Mouse (Mus musculus): ENCODE results near the gene Ckap2. TPM values are rescaled to one million over a fixed set of nuclear protein-coding genes. Genes with fewer than 3 reads are reported as not detected.

Gene Ckap2
- polyA plus RNA-seq, 1 experiment = 2.6 TPM

GRCm38 (mm10) chr8:22149643-22150344 lies 35.8 kb downstream of the Ckap2 start:
- no peak for DNase-seq (ENCODE audit: low read depth in 1 of 2, low spot score in 2 of 2)
- H3K27me3 ChIP-seq (ENCODE audit: control insufficient read depth, insufficient read depth, low read length) = no peaks in the 10 kb centered on the region
- no peak overlapping the region for H3K27ac ChIP-seq (ENCODE audit: insufficient read depth, low read length)
- TF ChIP-seq CTCF (IDR thresholded peaks at IDR 0.05; ENCODE audit: extremely low read depth, insufficient read depth, insufficient read length, insufficient replicate concordance) (no peak), POLR2A (IDR thresholded peaks at IDR 0.05; ENCODE audit: low read depth, low read length) (no peak)
- 93% methylated on average over 11 of the region's 11 CpGs for WGBS
- H3K4me1 ChIP-seq (ENCODE audit: control insufficient read depth, insufficient read depth, insufficient read length) = no peaks in the 10 kb centered on the region
- H3K36me3 ChIP-seq (ENCODE audit: control insufficient read depth, insufficient read depth, low read length) = peaks cover 2% of the 10 kb centered on the region; the same call in 1 of the 2 replicates
- no peak overlapping the region for H3K4me3 ChIP-seq (ENCODE audit: extremely low read depth, insufficient read depth, insufficient read length)

- H3K4me3 ChIP-seq (ENCODE audit: extremely low read depth, insufficient read depth, insufficient read length) = no peak overlapping the region
- TF ChIP-seq POLR2A (IDR thresholded peaks at IDR 0.05; ENCODE audit: low read depth, low read length) (no peak), CTCF (IDR thresholded peaks at IDR 0.05; ENCODE audit: extremely low read depth, insufficient read depth, insufficient read length, insufficient replicate concordance) (no peak)
- peaks cover 2% of the 10 kb centered on the region; the same call in 1 of the 2 replicates for H3K36me3 ChIP-seq (ENCODE audit: control insufficient read depth, insufficient read depth, low read length)
- no peak for DNase-seq (ENCODE audit: low read depth in 1 of 2, low spot score in 2 of 2)
- WGBS = 95% methylated on average over 7 of the region's 7 CpGs
- no peak overlapping the region for H3K27ac ChIP-seq (ENCODE audit: insufficient read depth, low read length)
- H3K4me1 ChIP-seq (ENCODE audit: control insufficient read depth, insufficient read depth, insufficient read length) = no peaks in the 10 kb centered on the region
- no peaks in the 10 kb centered on the region for H3K27me3 ChIP-seq (ENCODE audit: control insufficient read depth, insufficient read depth, low read length)
Observed at GRCm38 (mm10) chr8:22148367-22148740, 37.3 kb downstream of the Ckap2 start.

GRCm38 (mm10) chr8:22147706-22148366 lies 37.8 kb downstream of the Ckap2 start:
- DNase-seq (ENCODE audit: low read depth in 1 of 2, low spot score in 2 of 2) = no peak
- Histone ChIP-seq H3K27ac (ENCODE audit: insufficient read depth, low read length) (no peak overlapping the region), H3K36me3 (ENCODE audit: control insufficient read depth, insufficient read depth, low read length) (peaks cover 2% of the 10 kb centered on the region; the same call in 1 of the 2 replicates), H3K27me3 (ENCODE audit: control insufficient read depth, insufficient read depth, low read length) (no peaks in the 10 kb centered on the region), H3K4me1 (ENCODE audit: control insufficient read depth, insufficient read depth, insufficient read length) (no peaks in the 10 kb centered on the region), H3K4me3 (ENCODE audit: extremely low read depth, insufficient read depth, insufficient read length) (no peak overlapping the region)
- WGBS = 76% methylated on average over 9 of the region's 9 CpGs
- TF ChIP-seq POLR2A (IDR thresholded peaks at IDR 0.05; ENCODE audit: low read depth, low read length) (no peak), CTCF (IDR thresholded peaks at IDR 0.05; ENCODE audit: extremely low read depth, insufficient read depth, insufficient read length, insufficient replicate concordance) (no peak)

- Histone ChIP-seq H3K27ac (ENCODE audit: insufficient read depth, low read length) (no peak overlapping the region), H3K27me3 (ENCODE audit: control insufficient read depth, insufficient read depth, low read length) (no peaks in the 10 kb centered on the region), H3K4me3 (ENCODE audit: extremely low read depth, insufficient read depth, insufficient read length) (no peak overlapping the region), H3K36me3 (ENCODE audit: control insufficient read depth, insufficient read depth, low read length) (peaks cover 2% of the 10 kb centered on the region; the same call in 1 of the 2 replicates), H3K4me1 (ENCODE audit: control insufficient read depth, insufficient read depth, insufficient read length) (no peaks in the 10 kb centered on the region)
- TF ChIP-seq POLR2A (IDR thresholded peaks at IDR 0.05; ENCODE audit: low read depth, low read length) (no peak), CTCF (IDR thresholded peaks at IDR 0.05; ENCODE audit: extremely low read depth, insufficient read depth, insufficient read length, insufficient replicate concordance) (no peak)
- no peak for DNase-seq (ENCODE audit: low read depth in 1 of 2, low spot score in 2 of 2)
- 89% methylated on average over 6 of the region's 6 CpGs for WGBS
Observed at GRCm38 (mm10) chr8:22145831-22146230, 39.8 kb downstream of the Ckap2 start.

GRCm38 (mm10) chr8:22143764-22144491 lies 41.7 kb downstream of the Ckap2 start:
- H3K27me3 ChIP-seq (ENCODE audit: control insufficient read depth, insufficient read depth, low read length) = no peaks in the 10 kb centered on the region
- no peak for DNase-seq (ENCODE audit: low read depth in 1 of 2, low spot score in 2 of 2)
- no peak overlapping the region for H3K4me3 ChIP-seq (ENCODE audit: extremely low read depth, insufficient read depth, insufficient read length)
- no peak for TF ChIP-seq CTCF (IDR thresholded peaks at IDR 0.05; ENCODE audit: extremely low read depth, insufficient read depth, insufficient read length, insufficient replicate concordance)
- TF ChIP-seq POLR2A (IDR thresholded peaks at IDR 0.05; ENCODE audit: low read depth, low read length) = no peak
- peaks cover 2% of the 10 kb centered on the region; the same call in 1 of the 2 replicates for H3K36me3 ChIP-seq (ENCODE audit: control insufficient read depth, insufficient read depth, low read length)
- 83% methylated on average over 1 of the region's 1 CpGs for whole genome bisulfite sequencing
- H3K4me1 ChIP-seq (ENCODE audit: control insufficient read depth, insufficient read depth, insufficient read length) = no peaks in the 10 kb centered on the region
- H3K27ac ChIP-seq (ENCODE audit: insufficient read depth, low read length) = no peak overlapping the region

GRCm38 (mm10) chr8:22142592-22142991 lies 43.0 kb downstream of the Ckap2 start:
- H3K4me1 ChIP-seq (ENCODE audit: control insufficient read depth, insufficient read depth, insufficient read length) = no peaks in the 10 kb centered on the region
- no peaks in the 10 kb centered on the region for H3K27me3 ChIP-seq (ENCODE audit: control insufficient read depth, insufficient read depth, low read length)
- H3K36me3 ChIP-seq (ENCODE audit: control insufficient read depth, insufficient read depth, low read length) = peaks cover 2% of the 10 kb centered on the region; the same call in 1 of the 2 replicates
- TF ChIP-seq POLR2A (IDR thresholded peaks at IDR 0.05; ENCODE audit: low read depth, low read length) = no peak
- TF ChIP-seq CTCF (IDR thresholded peaks at IDR 0.05; ENCODE audit: extremely low read depth, insufficient read depth, insufficient read length, insufficient replicate concordance) = no peak
- 95% methylated on average over 4 of the region's 4 CpGs for WGBS
- no peak for DNase-seq (ENCODE audit: low read depth in 1 of 2, low spot score in 2 of 2)
- no peak overlapping the region for H3K4me3 ChIP-seq (ENCODE audit: extremely low read depth, insufficient read depth, insufficient read length)
- H3K27ac ChIP-seq (ENCODE audit: insufficient read depth, low read length) = no peak overlapping the region

Data from spleen, adult 2 months (tissue).